ENCODE assay signal across 8 mouse cellular contexts in genomic region chr5:130048786-130049520, GRCm38 (mm10). TPM values are rescaled to one million over a fixed set of nuclear protein-coding genes. Genes with fewer than 3 reads are reported as not detected.
A peak's percentile ranks its signal among the peaks of the same experiment; 100 is the strongest.
DNase-seq lines count a peak whose midpoint lies in the region; ATAC-seq and TF ChIP-seq lines count a peak whose summit lies in the region.
"Had no signal": no experiment of that assay in that cellular context is flagged by ENCODE, and none has a peak within 500 bp of the region (broad histone marks: within the 10 kb centered on the region; RNA-seq: fewer than 3 reads in every experiment).

No protein-coding gene starts in this region.

- no peaks in the 10 kb centered on the region for H3K9me3 ChIP-seq in kidney, postnatal 0 days (replicated peaks; ENCODE audit: low read length)

- H3K4me2 ChIP-seq in kidney, postnatal 0 days (ENCODE audit: low read length) = no peak overlapping the region

- 64% methylated on average over 15 of the region's 15 CpGs for WGBS in kidney, postnatal 0 days

- peaks cover 16% of the 10 kb centered on the region; the same call in 1 of the 2 replicates for H3K36me3 ChIP-seq in kidney, postnatal 0 days (ENCODE audit: insufficient read depth, low read length)

- peak overlapping the region; percentile 25 for H3K27ac ChIP-seq in kidney, postnatal 0 days
- H3K27ac ChIP-seq in gastrocnemius, adult 2 months = peak overlapping the region; percentile 79

- no peaks in the 10 kb centered on the region for H3K27me3 ChIP-seq in kidney, postnatal 0 days (ENCODE audit: insufficient read depth, low read length)

- H3K4me3 ChIP-seq in kidney, postnatal 0 days (replicated peaks; ENCODE audit: low read depth, low read length) = no peak overlapping the region
- H3K4me3 ChIP-seq in gastrocnemius, adult 2 months = no peak overlapping the region

- no peaks in the 10 kb centered on the region; the same call in 1 of the 2 replicates for H3K4me1 ChIP-seq in kidney, postnatal 0 days (replicated peaks; ENCODE audit: insufficient read depth, low read length)

- peak; percentile 70 for DNase-seq in kidney, postnatal 0 days (ENCODE audit: low spot score)
- no peak for DNase-seq in kidney, adult 8-10 months
- DNase-seq in gastrocnemius, adult 2 months = peak; percentile 60
- DNase-seq in heart, postnatal 14 days = peak; percentile 56 to 60
- peak; percentile 25 for DNase-seq in retina, postnatal 1 day
- no peak for DNase-seq in cerebellum, postnatal 4 days (ENCODE audit: low spot score in 2 of 2)
- no peak for DNase-seq in adrenal gland, adult 18-20 months (ENCODE audit: low spot score in 2 of 2)
- DNase-seq: thymus, postnatal 14 days had no signal

- intact Hi-C loops in gastrocnemius, adult 2 months (cut with DNase I) = no loop called here
- intact Hi-C loops in heart, postnatal 14 days (cut with DNase I) = no loop called here

- TF ChIP-seq CTCF in kidney, postnatal 0 days (IDR thresholded peaks at IDR 0.05; ENCODE audit: low read depth) = no peak
- no peak for TF ChIP-seq CTCF in gastrocnemius, adult 2 months (IDR thresholded peaks at IDR 0.05)

- 0 out of 2 replicates have a peak overlapping the region, but pooled peaks have one; percentile 8 for H3K9ac ChIP-seq in kidney, postnatal 0 days (ENCODE audit: low read depth, low read length)

- ATAC-seq in kidney, postnatal 0 days (replicated peaks; ENCODE audit: low FRiP score, low read depth) = no peak

RNA-seq across cellular contexts. Expression of gene Crcp, which starts 19.9 kb away (rescaled TPM):
- polyA plus RNA-seq in kidney, postnatal 0 days (2015; fragmentation: Nextera tagmentation; extraction: Ambion mirVana) = 36.8 and 42.8 TPM in 2 replicates
- total RNA-seq in gastrocnemius, adult 2 months (2021) = 10 to 100 TPM; 18.7 to 19.3 TPM
- 10 to 100 TPM; 11.4 to 11.9 TPM for total RNA-seq in heart, postnatal 14 days (2021)
- total RNA-seq in adrenal gland, adult 18-20 months (2021) = 10 to 100 TPM; 26.0 to 40.2 TPM

RNA-seq across cellular contexts. Expression of gene Asl, which starts 19.9 kb away (rescaled TPM):
- 86.4 and 94.1 TPM in 2 replicates for polyA plus RNA-seq in kidney, postnatal 0 days (2015; fragmentation: Nextera tagmentation; extraction: Ambion mirVana)
- total RNA-seq in gastrocnemius, adult 2 months (2021) = 10 to 100 TPM in 1 of 2 experiments, 1 to 10 TPM in 1; 9.3 to 13.2 TPM
- 1 to 10 TPM; 6.8 to 7.7 TPM for total RNA-seq in heart, postnatal 14 days (2021)
- 100 to 1,000 TPM in 1 of 2 experiments, 10 to 100 TPM in 1; 80.6 to 121 TPM for total RNA-seq in adrenal gland, adult 18-20 months (2021)

RNA-seq across cellular contexts. Expression of gene Tpst1, which starts 24.2 kb away (rescaled TPM):
- polyA plus RNA-seq in kidney, postnatal 0 days (2015; fragmentation: Nextera tagmentation; extraction: Ambion mirVana) = 63.9 and 66.5 TPM in 2 replicates
- 1 to 10 TPM; 3.7 to 5.4 TPM for total RNA-seq in gastrocnemius, adult 2 months (2021)
- total RNA-seq in heart, postnatal 14 days (2021) = 10 to 100 TPM; 15.7 to 16.9 TPM
- 10 to 100 TPM; 27.2 to 28.8 TPM for total RNA-seq in adrenal gland, adult 18-20 months (2021)

RNA-seq across cellular contexts. Expression of gene Gusb, which starts 46.1 kb away (rescaled TPM):
- 51.2 and 52.7 TPM in 2 replicates for polyA plus RNA-seq in kidney, postnatal 0 days (2015; fragmentation: Nextera tagmentation; extraction: Ambion mirVana)
- 1 to 10 TPM; 5.6 to 8.3 TPM for total RNA-seq in gastrocnemius, adult 2 months (2021)
- total RNA-seq in heart, postnatal 14 days (2021) = 10 to 100 TPM; 18.5 to 19.0 TPM
- total RNA-seq in adrenal gland, adult 18-20 months (2021) = 10 to 100 TPM; 48.8 to 52.0 TPM

Comparison
In these comparisons a context has a peak if more than half of its experiments do, and no peak if none do; other contexts are left out.
1. DNase-seq: peak in kidney, postnatal 0 days (single experiment), gastrocnemius, adult 2 months (single experiment), heart, postnatal 14 days (2 of 2) and retina, postnatal 1 day (single experiment); none in kidney, adult 8-10 months (0 of 2), cerebellum, postnatal 4 days (0 of 2) and adrenal gland, adult 18-20 months (0 of 2).
2. RNA of gene Asl, which starts 19.9 kb away (total RNA-seq): 80.6 to 121 TPM in adrenal gland, adult 18-20 months; 9.3 to 13.2 TPM in gastrocnemius, adult 2 months and 6.8 to 7.7 TPM in heart, postnatal 14 days; every median in the first group is over 4 times any median in the second.